Mouse (Mus musculus) neutrophil, adult 5-6 weeks (primary cell): ENCODE results near the gene Msh5. TPM values are rescaled to one million over a fixed set of nuclear protein-coding genes. Genes with fewer than 3 reads are reported as not detected.
"Not testable (repeated sequence)": the region's sequence is repeated elsewhere in the genome, so short reads cannot be mapped to it uniquely, and the experiment has no call there.

ENCODE experiments used
- ATAC-seq: fragments of 151-379, 151-347 bp; 2 replicates; pipeline ENCODE4 v1.8.0; 2017; ENCODE audit warnings: mild to moderate bottlenecking, moderate TSS enrichment; ENCODE audit not compliant: insufficient number of reproducible peaks, poor library complexity, low FRiP score, severe bottlenecking; ENCODE audit errors: extremely low read depth
- total RNA-seq: library from RNA; stranded (forward); fragments of 200-1000 nt; gene quantifications from 2 replicates; pipeline ENCODE4 v1.2.3, GENCODE M21; 2017

Gene Msh5
- total RNA-seq, 1 experiment from 2014 or later = 7.0 TPM

DNA sequence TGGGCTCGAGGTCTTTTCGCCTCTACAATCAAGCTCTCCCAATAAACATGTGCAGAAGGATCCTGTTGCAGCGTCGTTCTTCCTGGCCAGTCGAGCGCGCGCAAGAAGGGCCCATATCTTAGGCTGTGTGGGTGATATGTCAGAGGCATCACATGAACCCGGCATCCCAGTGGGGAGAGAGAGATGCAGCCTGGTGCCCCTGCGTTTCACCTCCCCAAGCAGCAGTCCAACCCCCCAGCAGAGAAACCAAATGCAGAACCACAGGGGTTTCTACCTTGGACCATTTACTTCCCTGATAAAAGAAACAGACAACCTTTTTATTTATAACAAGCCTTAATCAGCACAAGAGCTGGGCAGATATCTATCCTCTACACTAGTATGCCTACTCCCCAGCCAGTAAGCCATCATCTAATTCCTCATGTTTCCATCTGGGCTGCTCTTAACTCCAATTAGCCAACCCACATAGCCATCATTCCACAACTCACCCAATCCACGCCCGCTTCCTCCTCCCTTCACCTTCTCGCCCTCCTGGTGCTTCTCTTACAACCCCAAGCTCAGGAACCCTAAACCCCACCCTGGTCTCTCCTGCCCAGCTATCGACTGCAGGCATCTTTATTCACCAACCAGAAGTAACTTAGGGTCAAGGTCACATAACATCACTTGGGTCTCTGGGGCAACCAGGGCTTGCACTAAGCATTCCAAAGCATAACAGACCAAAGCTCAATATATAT, 50.0 kb downstream of the Msh5 start:
- no peak for ATAC-seq

DNA sequence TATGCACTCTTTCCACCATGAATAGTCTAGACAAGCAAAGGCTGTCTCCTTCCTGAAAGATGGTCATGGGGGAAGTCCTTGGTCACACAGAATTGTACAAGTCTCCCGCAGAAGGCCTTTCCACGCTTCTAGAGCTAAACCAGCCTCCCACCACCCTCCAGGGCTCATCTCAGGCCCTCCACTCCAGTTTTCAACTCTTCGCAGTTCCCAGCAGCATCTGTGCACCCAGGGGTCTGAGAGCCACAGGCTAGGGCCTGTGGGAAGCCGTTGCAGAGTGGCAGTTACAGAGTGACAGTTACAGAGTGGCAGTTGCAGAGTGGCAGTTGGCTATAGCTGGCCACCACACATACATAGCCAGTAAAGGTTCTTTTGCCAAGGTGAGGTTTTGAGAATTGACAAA, 50.6 kb downstream of the Msh5 start:
- ATAC-seq = not testable (repeated sequence)

DNA sequence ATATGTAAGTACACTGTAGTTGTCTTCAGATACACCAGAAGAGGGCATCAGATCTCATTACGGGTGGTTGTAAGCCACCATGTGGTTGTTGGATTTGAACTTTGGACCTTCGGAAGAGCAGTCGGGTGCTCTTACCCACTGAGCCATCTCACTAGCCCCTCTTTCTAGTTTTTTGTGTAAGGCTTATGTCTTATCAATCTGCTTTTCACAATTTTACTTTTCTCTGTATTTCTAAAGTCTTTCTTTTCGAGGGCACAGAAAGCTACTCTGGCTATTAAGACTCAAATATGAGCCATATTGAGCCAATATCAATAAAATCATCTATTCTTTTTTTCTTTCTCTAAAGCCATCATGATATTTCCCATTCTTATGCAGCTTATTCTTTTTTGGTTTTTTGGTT, 51.4 kb downstream of the Msh5 start:
- ATAC-seq = not testable (repeated sequence)

DNA sequence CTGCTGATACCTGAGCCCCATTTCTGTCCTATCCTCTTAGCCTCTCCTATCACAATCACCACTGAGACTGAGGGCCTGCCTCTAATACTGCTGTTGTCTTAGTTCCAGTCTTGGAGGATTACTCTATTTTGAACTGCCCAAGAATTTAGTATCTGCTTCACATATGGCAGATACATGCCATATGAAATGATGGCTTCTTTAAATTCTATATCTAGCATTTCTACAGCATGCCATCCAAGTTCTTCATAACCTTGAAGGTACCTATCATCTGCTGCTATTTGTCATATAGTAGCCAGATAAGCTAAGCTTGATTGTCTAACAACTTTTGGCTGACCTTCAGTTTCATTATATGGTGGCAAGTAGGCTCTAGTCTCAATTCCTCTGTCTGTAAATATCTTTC, 51.8 kb downstream of the Msh5 start:
- no peak for ATAC-seq

DNA sequence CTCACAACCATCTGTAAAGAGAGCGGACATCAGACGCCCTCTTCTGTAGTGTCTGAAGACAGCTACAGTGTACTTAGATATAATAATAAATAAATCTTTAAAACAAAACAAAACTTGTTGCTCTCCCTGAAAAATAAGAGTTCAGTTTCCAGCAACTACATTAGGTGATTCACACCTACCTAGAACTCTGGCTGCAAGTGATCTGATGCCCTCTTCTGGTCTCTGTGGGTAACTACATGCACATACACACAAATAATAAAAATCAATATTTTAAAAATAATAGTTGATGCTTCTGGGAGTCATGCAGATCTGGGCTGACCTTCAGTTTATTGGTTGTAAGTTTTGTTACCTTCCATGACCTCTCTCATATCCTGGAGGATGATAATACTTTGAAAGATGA, 62.3 kb downstream of the Msh5 start:
- ATAC-seq = peak; percentile 61

DNA sequence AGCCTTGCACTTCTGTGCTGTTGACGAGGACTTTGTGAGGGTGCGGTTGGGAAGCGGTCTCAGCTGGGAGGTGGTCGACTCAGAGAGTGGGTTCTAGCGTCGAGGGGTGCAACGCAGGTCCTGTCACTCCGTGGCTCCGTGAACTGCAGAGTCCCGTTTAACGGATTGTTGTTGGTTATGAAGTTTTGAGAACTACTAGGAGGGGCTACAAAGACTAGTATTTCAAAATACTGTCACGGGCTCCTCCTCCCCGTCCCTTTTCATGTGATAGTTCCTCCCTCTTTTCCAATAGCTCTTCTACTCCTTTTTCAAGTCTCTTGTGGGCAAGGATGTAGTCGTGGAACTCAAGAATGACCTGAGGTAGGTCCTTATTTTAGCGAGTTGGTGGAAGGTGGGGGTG, 64.2 kb downstream of the Msh5 start:
- no peak for ATAC-seq

DNA sequence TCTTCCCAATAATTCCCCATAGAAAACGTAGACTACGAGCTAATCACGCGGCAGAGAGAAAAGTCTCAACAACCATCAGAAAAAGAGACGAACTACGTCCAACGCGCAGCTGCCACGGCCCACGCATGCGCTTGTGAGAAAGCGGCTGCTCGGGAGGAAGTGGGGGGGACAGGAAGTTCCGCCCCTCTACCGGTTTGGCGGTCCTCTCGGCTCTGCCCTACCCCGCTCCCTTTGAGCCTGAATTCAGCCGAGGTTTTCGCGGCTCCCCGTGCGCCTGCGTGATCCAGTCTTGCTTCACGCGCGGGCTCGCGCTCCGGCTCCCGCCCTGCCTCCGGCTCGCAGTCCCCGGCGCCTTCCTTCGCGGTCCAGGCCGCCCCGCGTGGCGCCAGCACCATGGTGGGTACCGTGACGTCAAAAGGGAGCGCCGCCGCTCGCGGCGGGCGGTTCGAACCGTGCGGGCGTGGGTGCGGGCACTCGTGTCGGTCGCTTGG, 64.8 kb downstream of the Msh5 start, which contains the start of gene Lsm2:
TSS of gene Lsm2 (plus strand) at position 173 of the 491 bp plus-strand sequence.
- peak; percentile 84 for ATAC-seq

DNA sequence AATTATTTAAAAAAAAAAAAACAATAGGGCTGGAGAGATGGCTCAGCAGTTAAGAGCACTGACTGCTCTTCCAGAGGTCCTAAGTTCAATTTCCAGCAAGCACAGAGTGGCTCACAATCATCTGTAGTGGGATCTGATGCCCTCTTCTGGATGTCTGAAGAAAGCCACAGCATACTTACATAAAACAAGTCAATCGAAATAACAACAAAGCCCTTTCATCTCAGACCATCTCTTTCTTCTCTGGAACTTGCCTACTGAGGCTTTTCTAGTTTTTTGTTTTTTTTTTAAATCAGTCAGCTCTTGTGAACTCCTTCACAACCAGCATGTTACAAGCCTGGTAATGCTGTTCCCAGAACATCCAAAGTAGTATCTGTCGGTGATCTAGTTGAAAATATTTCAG, 65.9 kb downstream of the Msh5 start:
- ATAC-seq = no peak

DNA sequence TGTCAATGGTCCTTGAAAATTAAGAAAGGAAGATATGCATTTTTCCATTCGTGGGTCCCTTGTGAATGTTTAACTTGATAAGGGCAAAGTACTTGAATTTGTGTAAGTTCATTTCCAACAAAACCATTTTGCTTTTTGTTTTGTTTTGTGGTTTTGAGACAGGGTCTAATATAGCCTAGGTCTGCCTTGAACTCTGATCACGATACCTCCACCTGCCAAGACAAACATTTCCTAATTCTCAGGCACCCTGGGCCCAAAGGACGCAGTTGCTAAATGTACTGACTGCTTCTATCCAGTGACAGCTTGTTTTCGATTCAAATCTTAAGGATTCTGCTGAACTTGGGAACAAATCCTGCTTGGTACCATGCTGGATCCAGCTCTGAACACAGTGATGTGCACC, 66.9 kb downstream of the Msh5 start:
- no peak for ATAC-seq

Other genes starting within 250 kb of the Msh5 start
- gene Cyp21a1, start 242.2 kb downstream of the Msh5 start, total RNA-seq = not detected in 2 replicates
- gene Stk19, start 209.8 kb downstream of the Msh5 start, total RNA-seq = 23.5 and 39.9 TPM in 2 replicates
- gene Dxo, start 209.7 kb downstream of the Msh5 start, total RNA-seq = 36.1 and 45.8 TPM in 2 replicates
- gene Skiv2l, start 196.5 kb downstream of the Msh5 start, total RNA-seq = 79.7 and 92.2 TPM in 2 replicates
- gene Nelfe, start 196.4 kb downstream of the Msh5 start, total RNA-seq = 22.6 and 36.0 TPM in 2 replicates
- 0.58 and 0.98 TPM in 2 replicates for gene Cfb, start 184.2 kb downstream of the Msh5 start, total RNA-seq
- gene Zbtb12, start 167.3 kb downstream of the Msh5 start, total RNA-seq = 2.8 and 3.8 TPM in 2 replicates
- not detected in 2 replicates for gene Gm20547, start 164.7 kb downstream of the Msh5 start, total RNA-seq
- gene C2, start 148.5 kb downstream of the Msh5 start, total RNA-seq = not detected in 2 replicates
- 87.4 and 99.7 TPM in 2 replicates for gene Ehmt2, start 148.3 kb downstream of the Msh5 start, total RNA-seq
- gene Slc44a4, start 132.3 kb downstream of the Msh5 start, total RNA-seq = 0.98 and 1.4 TPM in 2 replicates
- gene Neu1, start 115.5 kb downstream of the Msh5 start, total RNA-seq = 66.7 and 66.9 TPM in 2 replicates
- gene Hspa1b, start 87.5 kb downstream of the Msh5 start, total RNA-seq = 5.9 and 8.0 TPM in 2 replicates
- gene Gm20481, start 76.8 kb downstream of the Msh5 start, total RNA-seq = not detected in 2 replicates
- 5.6 and 6.4 TPM in 2 replicates for gene Hspa1a, start 74.6 kb downstream of the Msh5 start, total RNA-seq
- gene Hspa1l, start 74.0 kb downstream of the Msh5 start, total RNA-seq = not detected in 2 replicates
- gene Lsm2, start 64.9 kb downstream of the Msh5 start, total RNA-seq = 10.1 and 11.4 TPM in 2 replicates
- 243 and 266 TPM in 2 replicates for gene Vars, start 45.8 kb downstream of the Msh5 start, total RNA-seq
- gene Vwa7, start 30.2 kb downstream of the Msh5 start, total RNA-seq = 0.61 and 1.2 TPM in 2 replicates
- 2.0 and 2.6 TPM in 2 replicates for gene Sapcd1, start 18.7 kb downstream of the Msh5 start, total RNA-seq
- gene Clic1, start 3.2 kb upstream of the Msh5 start, total RNA-seq = 394 and 439 TPM in 2 replicates
- gene Ddah2, start 12.3 kb upstream of the Msh5 start, total RNA-seq = 4.5 and 8.1 TPM in 2 replicates
- gene Ly6g6c, start 18.6 kb upstream of the Msh5 start, total RNA-seq = 0.49 TPM in 1 of 2 replicates, not detected in the other
- gene Mpig6b, start 19.4 kb upstream of the Msh5 start, total RNA-seq = 1.5 and 2.1 TPM in 2 replicates
- gene Ly6g6e, start 30.2 kb upstream of the Msh5 start, total RNA-seq = not detected in 2 replicates
- not detected in 2 replicates for gene Ly6g6d, start 31.3 kb upstream of the Msh5 start, total RNA-seq
- gene Ly6g6f, start 38.9 kb upstream of the Msh5 start, total RNA-seq = 0.49 TPM in 1 of 2 replicates, not detected in the other
- gene Abhd16a, start 42.5 kb upstream of the Msh5 start, total RNA-seq = 33.2 and 43.8 TPM in 2 replicates
- not detected in 2 replicates for gene Ly6g5c, start 61.5 kb upstream of the Msh5 start, total RNA-seq
- gene Ly6g5b, start 68.7 kb upstream of the Msh5 start, total RNA-seq = 0.58 and 1.5 TPM in 2 replicates
- 73.7 and 74.5 TPM in 2 replicates for gene Gpank1, start 74.7 kb upstream of the Msh5 start, total RNA-seq
- gene Csnk2b, start 75.3 kb upstream of the Msh5 start, total RNA-seq = 214 and 240 TPM in 2 replicates
- gene D17H6S53E, start 79.6 kb upstream of the Msh5 start, total RNA-seq = 36.5 and 48.5 TPM in 2 replicates
- gene Apom, start 85.3 kb upstream of the Msh5 start, total RNA-seq = 0.58 TPM in 1 of 2 replicates, not detected in the other
- 159 and 160 TPM in 2 replicates for gene Bag6, start 88.4 kb upstream of the Msh5 start, total RNA-seq
- 73.3 and 76.1 TPM in 2 replicates for gene Prrc2a, start 118.2 kb upstream of the Msh5 start, total RNA-seq
- 5.3 and 8.0 TPM in 2 replicates for gene Aif1, start 129.3 kb upstream of the Msh5 start, total RNA-seq
- 534 and 685 TPM in 2 replicates for gene Lst1, start 141.7 kb upstream of the Msh5 start, total RNA-seq
- gene Ltb, start 147.7 kb upstream of the Msh5 start, total RNA-seq = 212 and 285 TPM in 2 replicates
- gene Tnf, start 155.3 kb upstream of the Msh5 start, total RNA-seq = 16.4 and 18.2 TPM in 2 replicates
- 6.6 and 9.9 TPM in 2 replicates for gene Lta, start 158.6 kb upstream of the Msh5 start, total RNA-seq
- gene Gm16181, start 174.1 kb upstream of the Msh5 start, total RNA-seq = 2.1 TPM in 1 of 2 replicates, not detected in the other
- 5.0 and 6.5 TPM in 2 replicates for gene Atp6v1g2, start 186.9 kb upstream of the Msh5 start, total RNA-seq
- 10.8 and 11.3 TPM in 2 replicates for gene Nfkbil1, start 189.0 kb upstream of the Msh5 start, total RNA-seq
- 156 and 158 TPM in 2 replicates for gene Ddx39b, start 195.0 kb upstream of the Msh5 start, total RNA-seq
- gene H2-D1, start 216.0 kb upstream of the Msh5 start, total RNA-seq = 2,114 and 2,381 TPM in 2 replicates